Mouse (Mus musculus): ENCODE results near the gene Spsb1.

- TF ChIP-seq CTCF (IDR thresholded peaks at IDR 0.05; ENCODE audit: low read depth): no peak
- no peak for TF ChIP-seq EP300 (IDR thresholded peaks at IDR 0.05; ENCODE audit: low read depth)
Measured at GRCm38 (mm10) chr4:149876761-149877160, 78.1 kb downstream of the Spsb1 start.

Data from liver, embryonic 14.5 days (tissue).